In genomic region chr13:52088319-52088718, GRCm38 (mm10) we compare ENCODE assay signal across 14 mouse cellular contexts.
"Had no signal": no experiment of that assay in that cellular context is flagged by ENCODE, and none has a peak within 500 bp of the region (broad histone marks: within the 10 kb centered on the region; RNA-seq: fewer than 3 reads in every experiment).

No protein-coding gene starts in this region.

- H3K9me3 ChIP-seq: limb, embryonic 12.5 days; liver, embryonic 13.5 days; lung, embryonic 15.5 days; midbrain, embryonic 13.5 days; neural tube, embryonic 12.5 days; stomach, embryonic 15.5 days had no signal

- H3K27me3 ChIP-seq: limb, embryonic 12.5 days; liver, embryonic 13.5 days; lung, embryonic 15.5 days; midbrain, embryonic 13.5 days; stomach, embryonic 15.5 days had no signal

- H3K4me2 ChIP-seq: limb, embryonic 12.5 days; liver, embryonic 13.5 days; lung, embryonic 15.5 days; midbrain, embryonic 13.5 days; neural tube, embryonic 12.5 days; stomach, embryonic 15.5 days had no signal

- ATAC-seq: liver, postnatal 0 days; midbrain, embryonic 13.5 days had no signal

- DNase-seq: kidney, postnatal 10 days; kidney, postnatal 4 days; liver; liver, embryonic 13.5 days; liver, postnatal 0 days; lung, postnatal 36 days; right cerebral cortex, postnatal 14 days; thymus, postnatal 36 days had no signal

- H3K9ac ChIP-seq: limb, embryonic 12.5 days; liver, embryonic 13.5 days; liver, postnatal 0 days; lung, embryonic 15.5 days; midbrain, embryonic 13.5 days; neural tube, embryonic 12.5 days; stomach, embryonic 15.5 days had no signal

- H3K36me3 ChIP-seq: limb, embryonic 12.5 days; liver, embryonic 13.5 days; lung, embryonic 15.5 days; midbrain, embryonic 13.5 days; neural tube, embryonic 12.5 days; stomach, embryonic 15.5 days had no signal

- H3K4me3 ChIP-seq: layer of hippocampus, adult 2 months; limb, embryonic 12.5 days; liver, embryonic 13.5 days; lung, embryonic 15.5 days; midbrain, embryonic 13.5 days; neural tube, embryonic 12.5 days; stomach, embryonic 15.5 days had no signal

- H3K4me1 ChIP-seq: stomach, embryonic 15.5 days had no signal

- H3K27ac ChIP-seq: layer of hippocampus, adult 2 months; limb, embryonic 12.5 days; liver, embryonic 13.5 days; lung, embryonic 15.5 days; midbrain, embryonic 13.5 days; neural tube, embryonic 12.5 days; stomach, embryonic 15.5 days had no signal
